Mouse (Mus musculus) olfactory bulb, adult 2 months (tissue): ENCODE measurements around the gene Pigz.

ENCODE experiments used
- CTCF ChIP-seq: fragments of 200-500 bp; IDR thresholded peaks from 2 replicates; pipeline ENCODE4 v1.5.1; 2012; ENCODE audit warnings: low read depth, mild to moderate bottlenecking, low read length, moderate library complexity; ENCODE audit not compliant: insufficient read depth
- POLR2A ChIP-seq: fragments of 200-500 bp; IDR thresholded peaks from 2 replicates; pipeline ENCODE4 v1.6.1; 2012; ENCODE audit warnings: mild to moderate bottlenecking, low read depth, low read length, moderate library complexity; ENCODE audit not compliant: insufficient read depth

GRCm38 (mm10) chr16:31948345-31948774 is 14.7 kb downstream of the Pigz start, which contains the start of the genes 0610012G03Rik and Ncbp2:
- no peak for TF ChIP-seq CTCF
- peak; percentile 56 for TF ChIP-seq POLR2A
